Mouse (Mus musculus): ENCODE measurements around the gene Klra6.
"Not testable (repeated sequence)": the region's sequence is repeated elsewhere in the genome, so short reads cannot be mapped to it uniquely, and the experiment has no call there.

DNA sequence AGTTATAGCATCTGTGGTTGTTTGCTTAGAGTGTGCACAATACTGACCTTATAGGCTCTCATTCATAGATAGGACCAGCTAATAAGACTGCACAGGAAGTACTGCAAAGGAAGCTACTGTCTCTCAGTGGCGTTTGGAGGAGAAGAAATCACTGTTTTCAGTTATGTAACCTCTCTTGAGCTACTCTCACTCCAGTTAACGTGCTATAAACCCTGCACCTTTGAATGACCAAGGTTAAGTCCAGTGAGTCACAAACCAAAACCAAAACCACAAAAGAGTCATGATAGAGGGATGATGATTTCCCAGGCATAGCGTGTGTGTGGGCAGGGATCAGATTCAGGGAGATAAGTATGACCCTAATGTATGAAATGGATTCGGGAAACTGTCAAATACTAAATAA, 8.4 kb upstream of the Klra6 start:
- not testable (repeated sequence) for TF ChIP-seq CTCF (IDR thresholded peaks at IDR 0.05; ENCODE audit: borderline replicate concordance, insufficient read depth, low read depth, low read length); POLR2A (IDR thresholded peaks at IDR 0.05; ENCODE audit: borderline replicate concordance, insufficient read depth, low read length)

Data from cerebellum, adult 2 months (tissue).